Mouse (Mus musculus) midbrain, embryonic 13.5 days (tissue): ENCODE measurements around the gene Defa33. TPM values are rescaled to one million over a fixed set of nuclear protein-coding genes. Genes with fewer than 3 reads are reported as not detected.
"Not testable (repeated sequence)": the region's sequence is repeated elsewhere in the genome, so short reads cannot be mapped to it uniquely, and the experiment has no call there.

Experiments
- ATAC-seq: fragments of 200-750 bp; cut with Nextera tagmentation; 2 replicates; pipeline ENCODE4 v1.8.0; 2017; ENCODE audit warnings: mild to moderate bottlenecking, moderate TSS enrichment, moderate library complexity
- H3K27ac ChIP-seq: fragments of 300-500 bp; sonication (generic); 2 replicates; pipeline ENCODE4 v1.5.1; 2015; ENCODE audit warnings: inconsistent platforms, mild to moderate bottlenecking, moderate library complexity
- H3K27me3 ChIP-seq: fragments of 300-500 bp; sonication (generic); 2 replicates; pipeline ENCODE4 v1.6.1; 2015; ENCODE audit warnings: mild to moderate bottlenecking, inconsistent platforms
- H3K36me3 ChIP-seq: fragments of 300-500 bp; sonication (generic); 2 replicates; pipeline ENCODE4 v1.6.1; 2015; ENCODE audit warnings: mild to moderate bottlenecking, inconsistent platforms
- H3K4me1 ChIP-seq: fragments of 300-500 bp; sonication (generic); replicated peaks from 2 replicates; pipeline ENCODE4 v1.6.1; 2015; ENCODE audit warnings: inconsistent platforms
- H3K4me2 ChIP-seq: fragments of 300-500 bp; sonication (generic); replicated peaks from 2 replicates; pipeline ENCODE4 v1.6.1; 2015; ENCODE audit warnings: moderate library complexity, mild to moderate bottlenecking, inconsistent platforms
- H3K4me3 ChIP-seq: fragments of 300-500 bp; sonication (generic); replicated peaks from 2 replicates; pipeline ENCODE4 v1.5.1; 2015; ENCODE audit warnings: mild to moderate bottlenecking, inconsistent platforms
- H3K9ac ChIP-seq: fragments of 300-500 bp; sonication (generic); replicated peaks from 2 replicates; pipeline ENCODE4 v1.6.1; 2015; ENCODE audit warnings: mild to moderate bottlenecking, inconsistent platforms
- H3K9me3 ChIP-seq: fragments of 300-500 bp; sonication (generic); 2 replicates; pipeline ENCODE4 v1.6.1; 2016; ENCODE audit warnings: mild to moderate bottlenecking, inconsistent platforms
- WGBS: fragments of 180-500 bp; shearing (Covaris S2); methylation state at CpG from one replicate; pipeline ENCODE4 v1.1.7; 2015; 5-methylcytosine and 5-hydroxymethylcytosine counted together
- polyA plus RNA-seq: library from polyadenylated mRNA; unstranded; fragments of >200 nt; fragmentation: Nextera tagmentation; extraction: Ambion mirVana; gene quantifications from 2 replicates; pipeline ENCODE4 v1.2.1, GENCODE M21; 2015

Gene Defa33
- not detected in 2 replicates for polyA plus RNA-seq

GRCm38 (mm10) chr8:21391511-21391910, at the start of gene Defa33:
Gene Defa33, plus strand, starts transcription at chr8:21391811.
- not testable (repeated sequence) for H3K4me2 ChIP-seq, H3K4me1 ChIP-seq, H3K9ac ChIP-seq, H3K9me3 ChIP-seq, H3K4me3 ChIP-seq, H3K36me3 ChIP-seq, ATAC-seq, H3K27me3 ChIP-seq, H3K27ac ChIP-seq
- no CpG with 5 or more reads among the region's 2 CpGs for WGBS

GRCm38 (mm10) chr8:21378215-21378614, 13.4 kb upstream of the Defa33 start, which contains the start of gene Defa2:
Gene Defa2, plus strand, starts transcription at chr8:21378515.
- not testable (repeated sequence) for H3K9ac ChIP-seq, H3K36me3 ChIP-seq, H3K4me2 ChIP-seq, H3K27ac ChIP-seq, H3K27me3 ChIP-seq, H3K9me3 ChIP-seq, ATAC-seq, H3K4me1 ChIP-seq, H3K4me3 ChIP-seq
- no CpG with 5 or more reads among the region's 2 CpGs for WGBS

GRCm38 (mm10) chr8:21427111-21427510, 35.5 kb downstream of the Defa33 start, which contains the start of gene Defa36:
Gene Defa36, plus strand, starts transcription at chr8:21427411.
- WGBS: no CpG with 5 or more reads among the region's 1 CpGs
- not testable (repeated sequence) for H3K27me3 ChIP-seq, H3K4me1 ChIP-seq, ATAC-seq, H3K4me3 ChIP-seq, H3K4me2 ChIP-seq, H3K36me3 ChIP-seq, H3K9me3 ChIP-seq, H3K27ac ChIP-seq, H3K9ac ChIP-seq

Other genes with a start within 250 kb of the Defa33 start
- not detected in 2 replicates for gene Defa22, start 229.5 kb upstream of the Defa33 start, polyA plus RNA-seq
- not detected in 2 replicates for gene Defa31, start 200.2 kb upstream of the Defa33 start, polyA plus RNA-seq
- gene Gm15293, start 190.2 kb upstream of the Defa33 start, polyA plus RNA-seq: not detected in 2 replicates
- gene Gm15292, start 142.1 kb upstream of the Defa33 start, polyA plus RNA-seq: not detected in 2 replicates
- not detected in 2 replicates for gene Defa27, start 76.3 kb upstream of the Defa33 start, polyA plus RNA-seq
- not detected in 2 replicates for gene Defa29, start 64.8 kb upstream of the Defa33 start, polyA plus RNA-seq
- gene Defa2, start 13.3 kb upstream of the Defa33 start, polyA plus RNA-seq: not detected in 2 replicates
- gene Defa36, start 35.6 kb downstream of the Defa33 start, polyA plus RNA-seq: not detected in 2 replicates
- gene Gm7849, start 64.7 kb downstream of the Defa33 start, polyA plus RNA-seq: not detected in 2 replicates
- gene Defa20, start 117.4 kb downstream of the Defa33 start, polyA plus RNA-seq: not detected in 2 replicates
- not detected in 2 replicates for gene Defa32, start 137.2 kb downstream of the Defa33 start, polyA plus RNA-seq
- not detected in 2 replicates for gene Defa37, start 173.6 kb downstream of the Defa33 start, polyA plus RNA-seq
- gene Defa28, start 191.2 kb downstream of the Defa33 start, polyA plus RNA-seq: not detected in 2 replicates
- gene Gm7861, start 202.7 kb downstream of the Defa33 start, polyA plus RNA-seq: not detected in 2 replicates
- gene Defa26, start 226.4 kb downstream of the Defa33 start, polyA plus RNA-seq: not detected in 2 replicates